23 mouse cellular contexts compared by ENCODE assay signal in the genomic region with DNA sequence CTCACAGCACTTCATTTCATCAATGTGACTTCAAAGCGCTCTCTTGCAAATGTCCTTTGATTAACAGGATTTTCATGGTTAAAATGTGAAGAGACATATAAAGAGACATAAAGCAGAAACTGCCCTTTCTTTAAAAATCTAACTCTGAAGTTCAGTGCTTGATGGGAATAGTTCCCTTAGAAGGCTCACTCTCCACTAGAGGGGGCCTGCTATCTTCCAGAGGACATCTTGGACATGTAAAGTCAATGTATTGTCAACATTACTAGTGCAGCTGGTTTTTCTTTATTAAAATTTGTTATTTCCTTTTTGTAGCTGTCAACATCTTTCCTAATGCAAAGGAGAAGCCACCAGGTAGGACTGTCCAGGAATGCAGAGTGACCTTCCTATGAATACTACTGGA. TPM values are rescaled to one million over a fixed set of nuclear protein-coding genes. Genes with fewer than 3 reads are reported as not detected.
DNase-seq lines count a peak whose midpoint lies in the region; ATAC-seq and TF ChIP-seq lines count a peak whose summit lies in the region.
"Had no signal": no experiment of that assay in that cellular context is flagged by ENCODE, and none has a peak within 500 bp of the region (broad histone marks: within the 10 kb centered on the region; RNA-seq: fewer than 3 reads in every experiment).

No protein-coding gene starts in this region.

- TF ChIP-seq CTCF in hindbrain, postnatal 0 days (IDR thresholded peaks at IDR 0.05; ENCODE audit: low read depth), result peak; percentile 47
- TF ChIP-seq CTCF in lung, postnatal 0 days (IDR thresholded peaks at IDR 0.05), result peak; percentile 44
- no peak for TF ChIP-seq CTCF in lung, adult 2 months (IDR thresholded peaks at IDR 0.05; ENCODE audit: insufficient read depth, low read length)
- TF ChIP-seq CTCF in E14TG2a.4 (conservative IDR thresholded peaks at IDR 0.05; ENCODE audit: low read length), result 0 out of 2 replicates have a peak, but pooled peaks have one; percentile 3

- no peak for TF ChIP-seq EP300 in lung, postnatal 0 days (IDR thresholded peaks at IDR 0.05)

- H3K9ac ChIP-seq in hindbrain, postnatal 0 days (replicated peaks; ENCODE audit: low read length), result no peak overlapping the region
- no peak overlapping the region for H3K9ac ChIP-seq in hindbrain, embryonic 11.5 days (ENCODE audit: low read depth, low read length)
- no peak overlapping the region for H3K9ac ChIP-seq in lung, postnatal 0 days (replicated peaks; ENCODE audit: low read depth)
- H3K9ac ChIP-seq: forebrain, embryonic 13.5 days; heart, embryonic 15.5 days; hindbrain, embryonic 12.5 days; intestine, embryonic 15.5 days; midbrain, embryonic 12.5 days; stomach, embryonic 15.5 days had no signal

- no peaks in the 10 kb centered on the region for H3K27me3 ChIP-seq in hindbrain, postnatal 0 days (ENCODE audit: insufficient read depth, low read length)
- no peaks in the 10 kb centered on the region for H3K27me3 ChIP-seq in hindbrain, embryonic 11.5 days (ENCODE audit: control insufficient read depth, insufficient read depth, low read length)
- no peaks in the 10 kb centered on the region for H3K27me3 ChIP-seq in lung, postnatal 0 days (replicated peaks; ENCODE audit: insufficient read depth, low read length)
- no peaks in the 10 kb centered on the region for H3K27me3 ChIP-seq in E14TG2a.4 (ENCODE audit: insufficient read depth, low read length)
- H3K27me3 ChIP-seq: forebrain, embryonic 13.5 days; heart, embryonic 15.5 days; hindbrain, embryonic 12.5 days; intestine, embryonic 15.5 days; midbrain, embryonic 12.5 days; stomach, embryonic 15.5 days had no signal

- no peak overlapping the region for H3K27ac ChIP-seq in hindbrain, postnatal 0 days
- no peak overlapping the region for H3K27ac ChIP-seq in hindbrain, embryonic 11.5 days (ENCODE audit: low read depth, low read length)
- no peak overlapping the region for H3K27ac ChIP-seq in lung, postnatal 0 days (ENCODE audit: low read length)
- H3K27ac ChIP-seq: embryonic facial prominence, embryonic 10.5 days; forebrain, embryonic 13.5 days; heart, embryonic 15.5 days; hindbrain, embryonic 12.5 days; intestine, embryonic 15.5 days; macrophage; midbrain, embryonic 12.5 days; stomach, embryonic 15.5 days had no signal

- H3K36me3 ChIP-seq in hindbrain, postnatal 0 days (ENCODE audit: insufficient read depth, low read length), result no peaks in the 10 kb centered on the region
- H3K36me3 ChIP-seq in hindbrain, embryonic 11.5 days (ENCODE audit: control insufficient read depth, insufficient read depth, low read length), result no peaks in the 10 kb centered on the region
- no peaks in the 10 kb centered on the region for H3K36me3 ChIP-seq in lung, postnatal 0 days (ENCODE audit: insufficient read depth, low read length)
- H3K36me3 ChIP-seq in E14TG2a.4 (ENCODE audit: insufficient read depth, low read length), result no peaks in the 10 kb centered on the region
- H3K36me3 ChIP-seq: embryonic facial prominence, embryonic 10.5 days; heart, embryonic 15.5 days; hindbrain, embryonic 12.5 days; intestine, embryonic 15.5 days; midbrain, embryonic 12.5 days; stomach, embryonic 15.5 days had no signal

- 100% methylated on average over 1 of the region's 1 CpGs for WGBS in hindbrain, postnatal 0 days
- WGBS in hindbrain, embryonic 11.5 days, result 97% methylated on average over 1 of the region's 1 CpGs
- WGBS in lung, postnatal 0 days, result 100% methylated on average over 1 of the region's 1 CpGs
- WGBS in lung, adult 2 months, result 98% methylated on average over 1 of the region's 1 CpGs

- no peak for TF ChIP-seq POLR2A in lung, adult 2 months (IDR thresholded peaks at IDR 0.05; ENCODE audit: borderline replicate concordance, extremely low read depth, low read depth, low read length)

- H3K4me3 ChIP-seq in hindbrain, postnatal 0 days (ENCODE audit: low read length), result no peak overlapping the region
- H3K4me3 ChIP-seq in hindbrain, embryonic 11.5 days (ENCODE audit: low read depth, low read length), result no peak overlapping the region
- H3K4me3 ChIP-seq in lung, postnatal 0 days (ENCODE audit: low read depth, low read length), result no peak overlapping the region
- no peak overlapping the region for H3K4me3 ChIP-seq in lung, adult 2 months (replicated peaks; ENCODE audit: extremely low read depth, low read depth, low read length)
- no peak overlapping the region for H3K4me3 ChIP-seq in E14TG2a.4 (replicated peaks; ENCODE audit: low read length)
- H3K4me3 ChIP-seq: embryonic facial prominence, embryonic 10.5 days; forebrain, embryonic 13.5 days; heart, embryonic 15.5 days; hindbrain, embryonic 12.5 days; intestine, embryonic 15.5 days; midbrain, embryonic 12.5 days; stomach, embryonic 15.5 days had no signal

- H3K9me3 ChIP-seq in hindbrain, postnatal 0 days (ENCODE audit: low read length), result no peaks in the 10 kb centered on the region
- H3K9me3 ChIP-seq in hindbrain, embryonic 11.5 days (ENCODE audit: control insufficient read depth, low read length), result no peaks in the 10 kb centered on the region
- no peaks in the 10 kb centered on the region for H3K9me3 ChIP-seq in lung, postnatal 0 days (ENCODE audit: low read length)
- no peaks in the 10 kb centered on the region for H3K9me3 ChIP-seq in E14TG2a.4 (ENCODE audit: low read length)
- H3K9me3 ChIP-seq: embryonic facial prominence, embryonic 10.5 days; forebrain, embryonic 13.5 days; heart, embryonic 15.5 days; hindbrain, embryonic 12.5 days; intestine, embryonic 15.5 days; midbrain, embryonic 12.5 days; stomach, embryonic 15.5 days had no signal

- ATAC-seq in hindbrain, postnatal 0 days, result no peak
- ATAC-seq in hindbrain, embryonic 11.5 days (ENCODE audit: low FRiP score), result no peak
- no peak for ATAC-seq in lung, postnatal 0 days
- ATAC-seq in monocyte, adult 5-6 weeks (replicated peaks; ENCODE audit: insufficient number of reproducible peaks, low FRiP score, low TSS enrichment, poor library complexity, severe bottlenecking), result no peak
- ATAC-seq: forebrain, embryonic 13.5 days; intestine, embryonic 15.5 days had no signal

- no peak for DNase-seq in hindbrain, postnatal 0 days (ENCODE audit: low spot score)
- DNase-seq in hindbrain, embryonic 11.5 days (ENCODE audit: low spot score), result no peak
- no peak for DNase-seq in lung, postnatal 0 days (ENCODE audit: low spot score)
- no peak for DNase-seq in lung, adult 2 months
- DNase-seq in urinary bladder, adult 2 months (ENCODE audit: low spot score), result no peak
- DNase-seq: cerebellum, adult 18-20 months; cerebellum, postnatal 36 days; heart, adult 11 months; right cerebral cortex, adult 18-20 months had no signal

- H3K4me1 ChIP-seq in hindbrain, postnatal 0 days (ENCODE audit: insufficient read depth, low read length), result no peaks in the 10 kb centered on the region
- no peaks in the 10 kb centered on the region for H3K4me1 ChIP-seq in hindbrain, embryonic 11.5 days (replicated peaks; ENCODE audit: control insufficient read depth, insufficient read depth, low read length)
- no peaks in the 10 kb centered on the region; the same call in 1 of the 2 replicates for H3K4me1 ChIP-seq in lung, postnatal 0 days (ENCODE audit: insufficient read depth, low read depth, low read length)
- peaks cover 2% of the 10 kb centered on the region; the same call in 1 of the 2 replicates for H3K4me1 ChIP-seq in lung, adult 2 months (ENCODE audit: control insufficient read depth, insufficient read depth, low read length)
- no peaks in the 10 kb centered on the region for H3K4me1 ChIP-seq in E14TG2a.4 (replicated peaks; ENCODE audit: low read depth, low read length)
- H3K4me1 ChIP-seq: embryonic facial prominence, embryonic 10.5 days; forebrain, embryonic 13.5 days; heart, embryonic 15.5 days; hindbrain, embryonic 12.5 days; intestine, embryonic 15.5 days; midbrain, embryonic 12.5 days; stomach, embryonic 15.5 days had no signal

- H3K4me2 ChIP-seq in hindbrain, postnatal 0 days (ENCODE audit: low read depth, low read length), result no peak overlapping the region
- H3K4me2 ChIP-seq in hindbrain, embryonic 11.5 days (replicated peaks; ENCODE audit: low read depth, low read length), result no peak overlapping the region
- H3K4me2 ChIP-seq in lung, postnatal 0 days (replicated peaks; ENCODE audit: low read depth, low read length), result no peak overlapping the region
- H3K4me2 ChIP-seq: forebrain, embryonic 13.5 days; heart, embryonic 15.5 days; hindbrain, embryonic 12.5 days; intestine, embryonic 15.5 days; midbrain, embryonic 12.5 days; stomach, embryonic 15.5 days had no signal

RNA-seq across cellular contexts. Expression of gene Nobox, which starts 38.3 kb away (rescaled TPM):
- not detected in 2 replicates for total RNA-seq in hindbrain, postnatal 0 days (2014; rRNA removed)
- not detected in 2 replicates for polyA plus RNA-seq in hindbrain, postnatal 0 days (2015; fragmentation: Nextera tagmentation; extraction: Ambion mirVana)
- polyA plus RNA-seq in hindbrain, embryonic 11.5 days (2014; fragmentation: Nextera tagmentation; extraction: Ambion mirVana), result not detected in 2 replicates
- polyA plus RNA-seq in lung, postnatal 0 days (2015; fragmentation: Nextera tagmentation; extraction: Ambion mirVana), result not detected in 2 replicates
- polyA plus RNA-seq in lung, adult 2 months (2012; rRNA removed), result 0.11 and 0.13 TPM in 2 replicates
- polyA plus RNA-seq in urinary bladder, adult 2 months (2012; rRNA removed), result 0.12 and 0.18 TPM in 2 replicates
- not detected in 3 replicates for total RNA-seq in monocyte, adult 5-6 weeks (2017)
- total RNA-seq: adrenal gland, adult 18-20 months; gastrocnemius, adult 18-20 months; layer of hippocampus, postnatal 10 days had no signal
- polyA plus RNA-seq: embryonic facial prominence, embryonic 10.5 days; forebrain, embryonic 13.5 days; heart, embryonic 15.5 days; hindbrain, embryonic 12.5 days; intestine, embryonic 15.5 days; liver, embryonic 16.5 days; macrophage; midbrain, embryonic 12.5 days had no signal
